Mouse (Mus musculus): ENCODE measurements around the gene 4930522H14Rik. TPM values are rescaled to one million over a fixed set of nuclear protein-coding genes. Genes with fewer than 3 reads are reported as not detected.

The 4930522H14Rik gene
- total and polyA plus RNA-seq, 3 experiments, result not detected

GRCm38 (mm10) chr4:109481424-109481823 is 49.7 kb downstream of the 4930522H14Rik start:
- H3K9me3 ChIP-seq (replicated peaks; ENCODE audit: insufficient read depth, low read length), result no peaks in the 10 kb centered on the region
- no peak for TF ChIP-seq RAD21 (IDR thresholded peaks at IDR 0.05; ENCODE audit: low read depth, low read length)
- TF ChIP-seq BHLHE40 (IDR thresholded peaks at IDR 0.05; ENCODE audit: borderline replicate concordance, low read depth, low read length), result no peak
- TF ChIP-seq ETS1 (IDR thresholded peaks at IDR 0.05; ENCODE audit: low read depth, low read length), result no peak
- no peak for TF ChIP-seq ZMIZ1 (IDR thresholded peaks at IDR 0.05; ENCODE audit: low read depth, low read length)
- no peak for TF ChIP-seq GABPA (IDR thresholded peaks at IDR 0.05; ENCODE audit: low read depth, low read length)
- no peak for TF ChIP-seq UBTF (IDR thresholded peaks at IDR 0.05; ENCODE audit: borderline replicate concordance, insufficient read depth, low read depth, low read length)
- no peak for TF ChIP-seq ELF1 (IDR thresholded peaks at IDR 0.05; ENCODE audit: low read depth, low read length)
- no peak for TF ChIP-seq USF2 (IDR thresholded peaks at IDR 0.05; ENCODE audit: borderline replicate concordance in 1 of 2, insufficient read depth in 1 of 2, low read depth in 1 of 2, low read length in 2 of 2)
- no peak for TF ChIP-seq NRF1 (IDR thresholded peaks at IDR 0.05; ENCODE audit: insufficient read depth, low read depth, low read length, poor library complexity, severe bottlenecking)
- TF ChIP-seq POLR2AphosphoS5 (IDR thresholded peaks at IDR 0.05; ENCODE audit: borderline replicate concordance, low read depth, low read length), result no peak
- H3K9ac ChIP-seq (ENCODE audit: control insufficient read depth, low read depth, low read length, poor library complexity, severe bottlenecking), result no peak overlapping the region
- peaks cover 0 to 3% of the 10 kb centered on the region in 2 experiments; a peak in 3 of 4 replicates for H3K27me3 ChIP-seq (ENCODE audit: control insufficient read depth in 1 of 2, insufficient read depth in 2 of 2, low read length in 2 of 2)
- no peak for DNase-seq (ENCODE audit: low read depth, low spot score)
- no peak overlapping the region for H3K4me3 ChIP-seq (ENCODE audit: control insufficient read depth in 1 of 2, insufficient read depth in 1 of 2, low read depth in 2 of 2, low read length in 2 of 2)
- no peaks in the 10 kb centered on the region; the same call in 1 of the 2 replicates for H3K79me2 ChIP-seq (ENCODE audit: control insufficient read depth, insufficient read depth, low read length, poor library complexity)
- H3K36me3 ChIP-seq (ENCODE audit: control insufficient read depth in 1 of 2, insufficient read depth in 2 of 2, low read length in 2 of 2), result no peaks in the 10 kb centered on the region; a peak in 1 of 4 replicates
- no peak overlapping the region for H3K27ac ChIP-seq (ENCODE audit: control insufficient read depth, low read depth, low read length)
- peaks cover 0 to 3% of the 10 kb centered on the region in 2 experiments; a peak in 1 of 4 replicates for H3K4me1 ChIP-seq (ENCODE audit: control insufficient read depth in 1 of 2, insufficient read depth in 2 of 2, low read length in 2 of 2)

GRCm38 (mm10) chr4:109477454-109477853 is 53.6 kb downstream of the 4930522H14Rik start:
- H3K27ac ChIP-seq (ENCODE audit: control insufficient read depth, low read depth, low read length), result no peak overlapping the region
- peaks cover 25% of the 10 kb centered on the region for H3K79me2 ChIP-seq (ENCODE audit: control insufficient read depth, insufficient read depth, low read length, poor library complexity)
- peaks cover 9 to 12% of the 10 kb centered on the region in 2 experiments for H3K4me1 ChIP-seq (ENCODE audit: control insufficient read depth in 1 of 2, insufficient read depth in 2 of 2, low read length in 2 of 2)
- peak; percentile 18 for DNase-seq (ENCODE audit: low read depth, low spot score)
- H3K4me3 ChIP-seq (ENCODE audit: control insufficient read depth in 1 of 2, insufficient read depth in 1 of 2, low read depth in 2 of 2, low read length in 2 of 2), result no peak overlapping the region
- H3K9me3 ChIP-seq (replicated peaks; ENCODE audit: insufficient read depth, low read length), result no peaks in the 10 kb centered on the region
- H3K9ac ChIP-seq (ENCODE audit: control insufficient read depth, low read depth, low read length, poor library complexity, severe bottlenecking), result no peak overlapping the region
- H3K27me3 ChIP-seq (ENCODE audit: control insufficient read depth in 1 of 2, insufficient read depth in 2 of 2, low read length in 2 of 2), result peaks cover 0 to 3% of the 10 kb centered on the region in 2 experiments; a peak in 3 of 4 replicates
- no peak for TF ChIP-seq TAL1 (IDR thresholded peaks at IDR 0.05; ENCODE audit: low read length)
- TF ChIP-seq POLR2A (IDR thresholded peaks at IDR 0.05; ENCODE audit: control insufficient read depth in 1 of 2, insufficient read depth in 1 of 2, low read depth in 1 of 2, low read length in 2 of 2, poor library complexity in 1 of 2), result no peak
- peaks cover 0 to 15% of the 10 kb centered on the region in 2 experiments; a peak in 2 of 4 replicates for H3K36me3 ChIP-seq (ENCODE audit: control insufficient read depth in 1 of 2, insufficient read depth in 2 of 2, low read length in 2 of 2)

- peak overlapping the region; percentile 100 for H3K4me3 ChIP-seq (ENCODE audit: control insufficient read depth in 1 of 2, insufficient read depth in 1 of 2, low read depth in 2 of 2, low read length in 2 of 2)
- H3K9ac ChIP-seq (ENCODE audit: control insufficient read depth, low read depth, low read length, poor library complexity, severe bottlenecking), result peak overlapping the region; percentile 100
- peaks cover 11 to 15% of the 10 kb centered on the region in 2 experiments for H3K4me1 ChIP-seq (ENCODE audit: control insufficient read depth in 1 of 2, insufficient read depth in 2 of 2, low read length in 2 of 2)
- H3K9me3 ChIP-seq (replicated peaks; ENCODE audit: insufficient read depth, low read length), result no peaks in the 10 kb centered on the region
- H3K27me3 ChIP-seq (ENCODE audit: control insufficient read depth in 1 of 2, insufficient read depth in 2 of 2, low read length in 2 of 2), result peaks cover 0 to 3% of the 10 kb centered on the region in 2 experiments; a peak in 3 of 4 replicates
- H3K27ac ChIP-seq (ENCODE audit: control insufficient read depth, low read depth, low read length), result peak overlapping the region; percentile 79; the same call in 1 of the 2 replicates
- H3K36me3 ChIP-seq (ENCODE audit: control insufficient read depth in 1 of 2, insufficient read depth in 2 of 2, low read length in 2 of 2), result peaks cover 0 to 24% of the 10 kb centered on the region in 2 experiments; a peak in 2 of 4 replicates
- peak; percentile 85 for DNase-seq (ENCODE audit: low read depth, low spot score)
- peaks cover 29% of the 10 kb centered on the region for H3K79me2 ChIP-seq (ENCODE audit: control insufficient read depth, insufficient read depth, low read length, poor library complexity)
- TF ChIP-seq BHLHE40 (IDR thresholded peaks at IDR 0.05; ENCODE audit: borderline replicate concordance, low read depth, low read length), result no peak
- TF ChIP-seq NRF1 (IDR thresholded peaks at IDR 0.05; ENCODE audit: insufficient read depth, low read depth, low read length, poor library complexity, severe bottlenecking), result peak; percentile 36; the same call in 1 of the 2 replicates
- peak; percentile 62 for TF ChIP-seq MAX (IDR thresholded peaks at IDR 0.05; ENCODE audit: low read length)
- no peak for TF ChIP-seq UBTF (IDR thresholded peaks at IDR 0.05; ENCODE audit: borderline replicate concordance, insufficient read depth, low read depth, low read length)
- TF ChIP-seq SMC3 (IDR thresholded peaks at IDR 0.05; ENCODE audit: low read depth, low read length), result 0 out of 2 replicates have a peak, but pooled peaks have one; percentile 2
- TF ChIP-seq ZMIZ1 (IDR thresholded peaks at IDR 0.05; ENCODE audit: low read depth, low read length), result 0 out of 2 replicates have a peak, but pooled peaks have one; percentile 43
- no peak for TF ChIP-seq ZNF384 (IDR thresholded peaks at IDR 0.05; ENCODE audit: low read depth, low read length)
- peak; percentile 46; the same call in 1 of the 2 replicates for TF ChIP-seq MAZ (IDR thresholded peaks at IDR 0.05; ENCODE audit: low read depth, low read length)
- TF ChIP-seq NELFE (IDR thresholded peaks at IDR 0.05; ENCODE audit: low read depth, low read length), result peak; percentile 88
- peak; percentile 56; the same call in 1 of the 2 replicates for TF ChIP-seq ETS1 (IDR thresholded peaks at IDR 0.05; ENCODE audit: low read depth, low read length)
- peak; percentile 81 for TF ChIP-seq POLR2AphosphoS2 (IDR thresholded peaks at IDR 0.05; ENCODE audit: low read length)
- TF ChIP-seq USF1 (IDR thresholded peaks at IDR 0.05; ENCODE audit: low read depth, low read length), result 0 out of 2 replicates have a peak, but pooled peaks have one; percentile 17
- peak; percentile 64 for TF ChIP-seq HCFC1 (IDR thresholded peaks at IDR 0.05; ENCODE audit: low read depth, low read length)
- no peak for TF ChIP-seq ZKSCAN1 (IDR thresholded peaks at IDR 0.05; ENCODE audit: low read depth, low read length)
- TF ChIP-seq CTCF (IDR thresholded peaks at IDR 0.05 in 2 of 3, conservative IDR thresholded peaks at IDR 0.05 in 1 of 3; ENCODE audit: control insufficient read depth in 1 of 3, insufficient read depth in 1 of 3, low read depth in 2 of 3, low read length in 3 of 3, poor library complexity in 1 of 3, severe bottlenecking in 1 of 3), result no peak
- TF ChIP-seq GATA1 (IDR thresholded peaks at IDR 0.05; ENCODE audit: low read depth, low read length), result no peak
Observed at GRCm38 (mm10) chr4:109476554-109477014, 54.5 kb downstream of the 4930522H14Rik start.
